Mouse (Mus musculus): ENCODE measurements around the gene Trp53inp2. TPM values are rescaled to one million over a fixed set of nuclear protein-coding genes. Genes with fewer than 3 reads are reported as not detected.

Trp53inp2 gene
- polyA plus RNA-seq, 1 experiment: 0.51 TPM

DNA sequence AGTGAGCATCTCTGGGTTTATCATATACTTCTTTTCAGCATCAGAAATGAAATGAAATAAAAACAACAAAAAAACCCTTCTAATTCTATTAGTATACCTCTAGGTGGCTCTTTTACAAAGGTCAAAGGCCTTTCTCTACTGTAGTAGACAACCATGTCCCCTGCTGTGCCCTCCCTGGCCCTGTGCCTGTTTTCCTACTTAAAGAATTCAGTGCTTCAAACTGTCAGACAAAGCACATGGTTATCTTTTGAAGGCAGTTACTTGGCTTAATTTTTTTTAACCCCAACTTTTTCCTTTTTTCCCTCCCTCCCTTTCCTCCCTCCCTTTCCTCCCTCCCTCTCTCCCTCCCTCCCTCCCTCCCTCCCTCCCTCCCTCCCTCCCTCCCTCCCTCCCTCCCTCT is 19.4 kb downstream of the Trp53inp2 start:
- Histone ChIP-seq H3K4me3 (replicated peaks) (no peak overlapping the region), H3K9me3 (ENCODE audit: control insufficient read depth, low read length) (no peaks in the 10 kb centered on the region), H3K4me1 (ENCODE audit: control insufficient read depth) (no peaks in the 10 kb centered on the region), H3K36me3 (ENCODE audit: control insufficient read depth) (peaks cover 49% of the 10 kb centered on the region), H3K27me3 (ENCODE audit: control insufficient read depth) (no peaks in the 10 kb centered on the region)
- TF ChIP-seq GATA1 (IDR thresholded peaks at IDR 0.05; ENCODE audit: low read length) (no peak), TAL1 (IDR thresholded peaks at IDR 0.05; ENCODE audit: low read length) (no peak)

DNA sequence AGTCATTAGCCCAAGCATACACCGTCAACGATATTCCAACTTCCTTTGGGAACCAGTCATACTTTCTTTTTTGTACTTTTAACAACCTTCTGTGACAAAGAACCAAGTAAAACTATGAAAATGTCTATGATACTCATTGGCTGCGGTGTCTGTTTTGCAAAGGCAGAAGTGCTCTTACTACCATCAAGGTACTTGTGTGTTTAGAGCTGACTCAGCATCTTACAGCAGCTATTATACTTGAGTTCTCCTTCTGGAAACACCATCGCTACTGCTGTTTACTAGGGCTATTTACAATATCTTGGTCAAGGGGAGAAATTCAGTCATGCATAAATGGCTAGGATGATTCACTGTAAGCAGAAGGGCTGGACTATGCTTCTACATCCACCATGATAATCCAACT is 21.1 kb downstream of the Trp53inp2 start:
- Histone ChIP-seq H3K4me1 (ENCODE audit: control insufficient read depth) (no peaks in the 10 kb centered on the region), H3K27me3 (ENCODE audit: control insufficient read depth) (no peaks in the 10 kb centered on the region), H3K4me3 (replicated peaks) (no peak overlapping the region), H3K9me3 (ENCODE audit: control insufficient read depth, low read length) (no peaks in the 10 kb centered on the region), H3K36me3 (ENCODE audit: control insufficient read depth) (peaks cover 58% of the 10 kb centered on the region)
- TF ChIP-seq TAL1 (IDR thresholded peaks at IDR 0.05; ENCODE audit: low read length) (no peak), GATA1 (IDR thresholded peaks at IDR 0.05; ENCODE audit: low read length) (no peak)

DNA sequence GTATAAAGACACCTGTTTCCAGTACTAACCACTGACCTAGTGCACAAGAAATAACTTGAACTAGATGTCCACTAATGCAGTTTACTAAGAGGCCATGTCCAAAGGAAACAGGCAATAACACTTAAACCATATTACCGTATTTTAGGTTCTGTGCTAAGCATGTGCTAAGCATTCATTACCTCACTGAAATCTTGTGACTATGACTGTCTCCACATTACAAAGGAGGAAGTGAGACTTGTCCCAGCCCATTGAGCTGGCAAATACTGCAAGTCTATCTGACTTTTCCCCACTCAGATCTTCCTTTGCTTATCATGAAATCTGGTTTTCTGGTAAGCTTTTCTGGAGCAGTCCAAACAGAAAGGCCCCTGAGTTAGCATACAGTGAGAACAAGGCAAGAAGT is 23.8 kb downstream of the Trp53inp2 start:
- Histone ChIP-seq H3K36me3 (ENCODE audit: control insufficient read depth) (peaks cover 68% of the 10 kb centered on the region), H3K4me1 (ENCODE audit: control insufficient read depth) (no peaks in the 10 kb centered on the region), H3K9me3 (ENCODE audit: control insufficient read depth, low read length) (no peaks in the 10 kb centered on the region), H3K4me3 (replicated peaks) (no peak overlapping the region), H3K27me3 (ENCODE audit: control insufficient read depth) (no peaks in the 10 kb centered on the region)
- TF ChIP-seq GATA1 (IDR thresholded peaks at IDR 0.05; ENCODE audit: low read length) (no peak), TAL1 (IDR thresholded peaks at IDR 0.05; ENCODE audit: low read length) (no peak)

DNA sequence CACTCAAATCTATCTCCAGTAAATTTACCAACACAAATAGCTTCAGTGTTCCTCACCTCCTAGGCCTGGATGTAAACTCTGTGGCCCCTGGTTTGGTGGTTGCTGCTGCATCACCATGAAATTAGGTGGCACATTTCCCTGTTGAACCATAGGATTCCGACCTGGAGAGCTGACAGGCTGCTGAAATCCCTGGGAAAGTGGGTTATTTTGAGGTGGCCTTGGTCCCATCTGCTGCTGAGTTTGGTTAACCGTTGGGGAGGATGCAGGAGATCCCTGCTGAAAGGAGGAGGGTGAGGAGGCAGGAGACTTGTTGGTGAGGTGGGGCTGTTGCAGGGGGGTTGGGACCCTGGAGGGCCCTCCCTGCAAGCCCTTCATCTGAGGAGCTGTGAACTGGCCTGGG is 40.1 kb downstream of the Trp53inp2 start:
- H3K27me3 ChIP-seq (ENCODE audit: control insufficient read depth): no peaks in the 10 kb centered on the region
- no peaks in the 10 kb centered on the region for H3K4me1 ChIP-seq (ENCODE audit: control insufficient read depth)

DNA sequence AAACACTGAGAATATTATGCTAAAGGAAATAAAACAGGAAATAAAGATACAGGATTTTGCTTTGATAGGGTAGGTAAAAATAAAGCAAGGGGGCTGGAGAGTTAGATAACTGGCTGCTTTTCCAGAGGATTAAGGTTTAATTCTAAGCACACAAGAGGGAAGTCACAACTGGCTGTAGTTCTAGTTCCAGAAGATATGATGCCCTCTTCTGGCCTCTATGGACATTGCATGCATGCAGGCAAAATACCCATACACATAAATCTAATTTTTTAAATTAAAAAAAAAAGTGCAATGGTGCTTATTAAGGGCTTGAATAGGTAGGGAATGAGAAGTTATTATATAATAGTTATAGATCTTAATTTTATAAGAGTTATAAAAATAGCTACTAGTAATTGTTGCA is 55.6 kb downstream of the Trp53inp2 start:
- Histone ChIP-seq H3K4me1 (ENCODE audit: control insufficient read depth) (no peaks in the 10 kb centered on the region), H3K9me3 (ENCODE audit: control insufficient read depth, low read length) (no peaks in the 10 kb centered on the region), H3K36me3 (ENCODE audit: control insufficient read depth) (peaks cover 49% of the 10 kb centered on the region), H3K4me3 (replicated peaks) (no peak overlapping the region), H3K27me3 (ENCODE audit: control insufficient read depth) (no peaks in the 10 kb centered on the region)
- TF ChIP-seq GATA1 (IDR thresholded peaks at IDR 0.05; ENCODE audit: low read length) (no peak), TAL1 (IDR thresholded peaks at IDR 0.05; ENCODE audit: low read length) (no peak)

More for the DNA sequence above, 40.1 kb downstream of the Trp53inp2 start:
- TF ChIP-seq GATA1 (IDR thresholded peaks at IDR 0.05; ENCODE audit: low read length) (no peak), TAL1 (IDR thresholded peaks at IDR 0.05; ENCODE audit: low read length) (no peak)
- Histone ChIP-seq H3K36me3 (ENCODE audit: control insufficient read depth) (peaks cover 59% of the 10 kb centered on the region), H3K4me3 (replicated peaks) (no peak overlapping the region), H3K9me3 (ENCODE audit: control insufficient read depth, low read length) (no peaks in the 10 kb centered on the region)

Other genes starting within 250 kb of the Trp53inp2 start
- 0.06 TPM in 2 replicates for gene Itch, start 247.6 kb upstream of the Trp53inp2 start, polyA plus RNA-seq (2012)
- gene Dynlrb1, start 144.5 kb upstream of the Trp53inp2 start, polyA plus RNA-seq (2012): 10.3 and 16.7 TPM in 2 replicates
- gene Map1lc3a, start 104.8 kb upstream of the Trp53inp2 start, polyA plus RNA-seq (2012): 7.8 and 8.1 TPM in 2 replicates
- 0.77 and 1.2 TPM in 2 replicates for gene Pigu, start 23.6 kb upstream of the Trp53inp2 start, polyA plus RNA-seq (2012)
- gene Ncoa6, start 92.8 kb downstream of the Trp53inp2 start, polyA plus RNA-seq (2012): 0.63 and 0.81 TPM in 2 replicates
- 0.78 and 1.0 TPM in 2 replicates for gene Acss2, start 136.9 kb downstream of the Trp53inp2 start, polyA plus RNA-seq (2012)
- gene Ggt7, start 137.2 kb downstream of the Trp53inp2 start, polyA plus RNA-seq (2012): not detected in 2 replicates
- 6.8 and 8.6 TPM in 2 replicates for gene Gss, start 211.8 kb downstream of the Trp53inp2 start, polyA plus RNA-seq (2012)
- gene Myh7b, start 230.2 kb downstream of the Trp53inp2 start, polyA plus RNA-seq (2012): 7.6 and 12.3 TPM in 2 replicates